Mouse (Mus musculus): Measurements from ENCODE around the gene Tmem82. TPM values are rescaled to one million over a fixed set of nuclear protein-coding genes. Genes with fewer than 3 reads are reported as not detected.
A peak's percentile ranks its signal among the peaks of the same experiment; 100 is the strongest.

Tmem82 gene
- total RNA-seq (2021): under 1 TPM; 0.53 to 0.63 TPM
- long read RNA-seq, experiment 1: 0 reads
- long read RNA-seq, experiment 2, partial matches to known transcripts: 0 of 1 reads
- long read RNA-seq, experiment 2, other reads (novel, unspliced or antisense): 1 of 1 reads

- DNase-seq (ENCODE audit: low spot score in 2 of 2): peak; percentile 36 to 56
Measured at GRCm38 (mm10) chr4:141618565-141619243, at the start of gene Tmem82. Tmem82 (minus strand) TSS chr4:141618633.

- DNase-seq (ENCODE audit: low spot score in 2 of 2): no peak
Measured at GRCm38 (mm10) chr4:141664799-141665198, 46.4 kb upstream of the Tmem82 start, which contains the start of gene Plekhm2. Plekhm2 (minus strand) TSS chr4:141664899.

GRCm38 (mm10) chr4:141664011-141664745 is 45.7 kb upstream of the Tmem82 start:
- DNase-seq (ENCODE audit: low spot score in 2 of 2): peak; percentile 72 to 81

- no peak for DNase-seq (ENCODE audit: low spot score in 2 of 2)
Measured at GRCm38 (mm10) chr4:141663122-141663931, 44.9 kb upstream of the Tmem82 start.

- DNase-seq (ENCODE audit: low spot score in 2 of 2): no peak
Measured at GRCm38 (mm10) chr4:141660884-141661283, 42.5 kb upstream of the Tmem82 start.

- no peak for DNase-seq (ENCODE audit: low spot score in 2 of 2)
Measured at GRCm38 (mm10) chr4:141659739-141660138, 41.3 kb upstream of the Tmem82 start.

- DNase-seq (ENCODE audit: low spot score in 2 of 2): no peak
Measured at GRCm38 (mm10) chr4:141658846-141659484, 40.5 kb upstream of the Tmem82 start.

- DNase-seq (ENCODE audit: low spot score in 2 of 2): no peak
Measured at GRCm38 (mm10) chr4:141656932-141657331, 38.5 kb upstream of the Tmem82 start.

- DNase-seq (ENCODE audit: low spot score in 2 of 2): no peak
Measured at GRCm38 (mm10) chr4:141655908-141656608, 37.6 kb upstream of the Tmem82 start.

GRCm38 (mm10) chr4:141654509-141654908 is 36.1 kb upstream of the Tmem82 start:
- no peak for DNase-seq (ENCODE audit: low spot score in 2 of 2)

GRCm38 (mm10) chr4:141653813-141654212 is 35.4 kb upstream of the Tmem82 start:
- DNase-seq (ENCODE audit: low spot score in 2 of 2): no peak

- no peak for DNase-seq (ENCODE audit: low spot score in 2 of 2)
Measured at GRCm38 (mm10) chr4:141653044-141653443, 34.6 kb upstream of the Tmem82 start.

- DNase-seq (ENCODE audit: low spot score in 2 of 2): no peak
Measured at GRCm38 (mm10) chr4:141651944-141652343, 33.5 kb upstream of the Tmem82 start.

- DNase-seq (ENCODE audit: low spot score in 2 of 2): no peak
Measured at GRCm38 (mm10) chr4:141651286-141651685, 32.9 kb upstream of the Tmem82 start.

GRCm38 (mm10) chr4:141649244-141649643 is 30.8 kb upstream of the Tmem82 start:
- DNase-seq (ENCODE audit: low spot score in 2 of 2): no peak

GRCm38 (mm10) chr4:141648262-141648661 is 29.8 kb upstream of the Tmem82 start:
- DNase-seq (ENCODE audit: low spot score in 2 of 2): no peak

- no peak for DNase-seq (ENCODE audit: low spot score in 2 of 2)
Measured at GRCm38 (mm10) chr4:141647187-141647586, 28.8 kb upstream of the Tmem82 start.

- no peak for DNase-seq (ENCODE audit: low spot score in 2 of 2)
Measured at GRCm38 (mm10) chr4:141645988-141646387, 27.6 kb upstream of the Tmem82 start.

GRCm38 (mm10) chr4:141643118-141643855 is 24.9 kb upstream of the Tmem82 start:
- DNase-seq (ENCODE audit: low spot score in 2 of 2): peak; percentile 38 to 47
